Mouse (Mus musculus) ES-E14 (cell line): ENCODE data around the gene Lyst. TPM values are rescaled to one million over a fixed set of nuclear protein-coding genes. Genes with fewer than 3 reads are reported as not detected.

Experiments
- DNase-seq: peaks from one replicate; pipeline ENCODE4 v3.0.0-alpha.2; 2013; ENCODE audit warnings: low read depth, low spot score
- H3K27ac ChIP-seq: 2 replicates; pipeline ENCODE4 v1.5.1; 2012; ENCODE audit warnings: low read depth, mild to moderate bottlenecking, low read length, moderate library complexity, mixed read lengths; ENCODE audit not compliant: poor library complexity, insufficient read depth, severe bottlenecking
- H3K36me3 ChIP-seq: 2 replicates; pipeline ENCODE4 v1.6.1; 2012; ENCODE audit warnings: mild to moderate bottlenecking, low read length, moderate library complexity, mixed read lengths; ENCODE audit not compliant: control insufficient read depth, poor library complexity, insufficient read depth, severe bottlenecking
- H3K4me1 ChIP-seq, 2 experiments: fragments of 150-350 bp in 1 of 2; sonication (generic) in 1 of 2; 2 replicates each; pipeline ENCODE4 v1.6.1; 2012; ENCODE audit warnings: low read length in 2 of 2, mild to moderate bottlenecking in 1 of 2, mixed read lengths in 1 of 2; ENCODE audit not compliant: control insufficient read depth in 2 of 2, insufficient read depth in 2 of 2, poor library complexity in 1 of 2
- H3K4me3 ChIP-seq, 2 experiments: fragments of 150-350 bp in 1 of 2; sonication (generic) in 1 of 2; 2 replicates each; pipeline ENCODE4 v1.5.1; 2012; ENCODE audit warnings: low read length in 2 of 2, low read depth in 1 of 2, mild to moderate bottlenecking in 1 of 2, mixed read lengths in 1 of 2; ENCODE audit not compliant: insufficient read depth in 1 of 2, poor library complexity in 1 of 2, severe bottlenecking in 1 of 2
- H3K9ac ChIP-seq: 2 replicates; pipeline ENCODE4 v1.6.1; 2012; ENCODE audit warnings: low read depth, mild to moderate bottlenecking, low read length, mixed read lengths; ENCODE audit not compliant: poor library complexity, insufficient read depth, severe bottlenecking
- H3K9me3 ChIP-seq: fragments of 150-350 bp; sonication (generic); 2 replicates; pipeline ENCODE4 v1.6.1; 2012; ENCODE audit warnings: low read depth, mild to moderate bottlenecking, low read length; ENCODE audit not compliant: control insufficient read depth, insufficient read depth
- CHD2 ChIP-seq: IDR thresholded peaks from 2 replicates; pipeline ENCODE4 v1.6.1; 2014; ENCODE audit warnings: mild to moderate bottlenecking, low read depth, low read length, inconsistent platforms
- HCFC1 ChIP-seq: IDR thresholded peaks from 2 replicates; pipeline ENCODE4 v1.6.1; 2012; ENCODE audit warnings: low read length, inconsistent platforms, borderline replicate concordance; ENCODE audit not compliant: insufficient read depth
- MAFK ChIP-seq: IDR thresholded peaks from 2 replicates; pipeline ENCODE4 v1.6.1; 2014; ENCODE audit warnings: mild to moderate bottlenecking, low read depth, low read length, inconsistent platforms; ENCODE audit not compliant: insufficient read depth
- ZC3H11A ChIP-seq: IDR thresholded peaks from 2 replicates; pipeline ENCODE4 v1.6.1; 2012; ENCODE audit warnings: low read depth, mild to moderate bottlenecking, inconsistent platforms, low read length, borderline replicate concordance
- ZNF384 ChIP-seq: IDR thresholded peaks from 2 replicates; pipeline ENCODE4 v1.6.1; 2012; ENCODE audit warnings: low read depth, low read length, inconsistent platforms
- in situ Hi-C, 2 experiments: fragments of 600-800 bp; cut with MboI; formaldehyde crosslinking; loops; one replicate each; pipeline ENCODE4 v1.15.1; 2025; ENCODE audit warnings: low sequenced_read_pairs in 2 of 2, inconsistent platforms in 1 of 2; ENCODE audit not compliant: unreplicated experiment in 2 of 2
- total RNA-seq: library from RNA; depleted of rRNA; stranded (reverse); fragments of 300-350 nt; gene quantifications from 2 replicates; pipeline ENCODE4 v1.2.3, GENCODE M21; 2012

Lyst gene
- total RNA-seq, 1 experiment = 11.7 TPM

DNA sequence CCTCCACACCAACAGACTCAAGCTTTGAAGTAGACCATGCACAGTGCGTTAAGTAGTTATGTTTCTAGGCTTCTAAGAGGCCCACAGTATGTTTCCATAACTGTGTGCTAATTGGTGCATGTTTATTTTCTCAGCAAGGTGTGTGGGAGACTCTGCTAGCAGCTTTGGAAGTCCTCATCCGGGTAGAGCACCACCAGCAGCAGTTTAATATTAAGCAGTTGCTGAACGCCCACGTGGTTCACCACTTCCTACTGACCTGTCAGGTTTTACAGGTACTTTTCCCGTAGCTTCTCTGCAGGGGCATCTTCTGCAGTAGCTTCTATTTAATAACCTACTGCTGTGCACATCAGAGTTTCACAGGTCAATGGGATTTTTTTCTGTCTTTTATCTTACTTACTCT is 80.5 kb downstream of the Lyst start:
- Histone ChIP-seq H3K9ac (no peak overlapping the region), H3K27ac (peak overlapping the region; percentile 79; the same call in 1 of the 2 replicates), H3K9me3 (no peaks in the 10 kb centered on the region), H3K36me3 (no peaks in the 10 kb centered on the region), H3K4me1 (peaks cover 0 to 13% of the 10 kb centered on the region in 2 experiments; a peak in 3 of 4 replicates), H3K4me3 (no peak overlapping the region)
- TF ChIP-seq ZNF384 (no peak), CHD2 (no peak), HCFC1 (no peak), MAFK (no peak), ZC3H11A (no peak)
- DNase-seq = no peak
- in situ Hi-C loops = no loop called here

GRCm38 (mm10) chr13:13671585-13672328 is 81.6 kb downstream of the Lyst start:
- Histone ChIP-seq H3K9ac (no peak overlapping the region), H3K9me3 (no peaks in the 10 kb centered on the region), H3K4me3 (no peak overlapping the region), H3K36me3 (no peaks in the 10 kb centered on the region), H3K4me1 (peaks cover 0 to 13% of the 10 kb centered on the region in 2 experiments; a peak in 3 of 4 replicates), H3K27ac (peak overlapping the region; percentile 88; the same call in 1 of the 2 replicates)
- in situ Hi-C loops = no loop called here
- peak; percentile 44 for DNase-seq
- TF ChIP-seq ZNF384 (no peak), CHD2 (no peak), ZC3H11A (no peak), MAFK (no peak), HCFC1 (no peak)

DNA sequence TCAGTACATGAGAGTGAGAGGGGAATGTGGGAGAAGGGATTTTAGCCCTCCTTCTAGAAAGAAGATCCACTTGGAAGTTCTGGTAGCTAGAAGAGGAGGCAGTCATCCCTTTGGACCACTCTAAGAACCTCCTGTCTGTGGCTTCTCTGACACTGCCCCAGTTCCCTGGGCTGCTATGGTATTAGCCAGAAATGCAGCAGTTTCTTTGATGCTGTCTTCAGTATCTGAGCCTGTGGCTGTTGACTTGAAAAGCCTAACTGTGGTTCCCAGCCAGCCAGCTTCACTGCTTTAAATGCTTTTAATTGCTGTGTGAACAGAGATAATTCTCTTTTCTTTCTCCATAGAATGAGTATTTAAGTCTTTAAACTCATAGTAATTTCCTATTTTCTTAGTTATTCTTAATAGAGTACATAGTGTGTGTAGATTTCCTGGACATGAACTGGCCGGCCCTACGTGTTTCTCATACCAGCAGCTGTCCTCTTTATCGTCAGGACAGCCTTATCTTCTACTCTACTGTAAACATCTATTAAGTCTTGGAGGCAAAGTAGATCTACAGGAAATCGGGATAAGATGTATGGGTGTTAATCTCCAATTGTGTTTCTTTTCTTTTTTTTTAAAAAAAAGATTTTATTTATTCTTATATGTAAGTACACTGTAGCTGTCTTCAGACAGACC is 84.6 kb downstream of the Lyst start:
- DNase-seq = no peak
- Histone ChIP-seq H3K4me3 (no peak overlapping the region), H3K9me3 (no peaks in the 10 kb centered on the region), H3K36me3 (no peaks in the 10 kb centered on the region), H3K27ac (peak overlapping the region; percentile 58; the same call in 1 of the 2 replicates), H3K9ac (no peak overlapping the region), H3K4me1 (peaks cover 0 to 13% of the 10 kb centered on the region in 2 experiments; a peak in 3 of 4 replicates)
- in situ Hi-C loops = no loop called here
- TF ChIP-seq CHD2 (no peak), HCFC1 (no peak), MAFK (no peak), ZNF384 (no peak), ZC3H11A (no peak)

GRCm38 (mm10) chr13:13677871-13678270 is 87.7 kb downstream of the Lyst start:
- Histone ChIP-seq H3K27ac (no peak overlapping the region), H3K9ac (no peak overlapping the region), H3K9me3 (no peaks in the 10 kb centered on the region), H3K4me3 (no peak overlapping the region), H3K36me3 (no peaks in the 10 kb centered on the region), H3K4me1 (no peaks in the 10 kb centered on the region)
- in situ Hi-C loops = no loop called here
- TF ChIP-seq ZNF384 (no peak), MAFK (no peak), ZC3H11A (no peak), CHD2 (no peak), HCFC1 (no peak)
- no peak for DNase-seq
